Mouse (Mus musculus): ENCODE results near the gene Veph1. TPM values are rescaled to one million over a fixed set of nuclear protein-coding genes. Genes with fewer than 3 reads are reported as not detected.

The Veph1 gene
- polyA plus RNA-seq, 2 experiments: 0.85 to 2.3 TPM

- Histone ChIP-seq H3K4me1 (ENCODE audit: control insufficient read depth, insufficient read depth, low read length) (peaks cover 19% of the 10 kb centered on the region), H3K9me3 (ENCODE audit: control insufficient read depth, low read length) (no peaks in the 10 kb centered on the region), H3K27me3 (ENCODE audit: control insufficient read depth, insufficient read depth, low read length) (no peaks in the 10 kb centered on the region), H3K36me3 (ENCODE audit: control insufficient read depth, insufficient read depth, low read length) (no peaks in the 10 kb centered on the region), H3K4me2 (replicated peaks; ENCODE audit: low read depth, low read length, severe bottlenecking) (no peak overlapping the region), H3K9ac (ENCODE audit: low read depth, low read length, severe bottlenecking) (no peak overlapping the region), H3K27ac (replicated peaks; ENCODE audit: low read depth, low read length) (no peak overlapping the region), H3K4me3 (replicated peaks; ENCODE audit: low read length) (no peak overlapping the region)
- no peak for DNase-seq (ENCODE audit: low spot score)
- no peak for ATAC-seq (ENCODE audit: low FRiP score, low read depth)
- 57% methylated on average over 6 of the region's 6 CpGs for WGBS
- TF ChIP-seq POLR2A (IDR thresholded peaks at IDR 0.05; ENCODE audit: borderline replicate concordance, extremely low read depth, insufficient read depth, insufficient read length): no peak
These were observed 217.6 kb downstream of the Veph1 start for GRCm38 (mm10) chr3:66078898-66079537.

DNA sequence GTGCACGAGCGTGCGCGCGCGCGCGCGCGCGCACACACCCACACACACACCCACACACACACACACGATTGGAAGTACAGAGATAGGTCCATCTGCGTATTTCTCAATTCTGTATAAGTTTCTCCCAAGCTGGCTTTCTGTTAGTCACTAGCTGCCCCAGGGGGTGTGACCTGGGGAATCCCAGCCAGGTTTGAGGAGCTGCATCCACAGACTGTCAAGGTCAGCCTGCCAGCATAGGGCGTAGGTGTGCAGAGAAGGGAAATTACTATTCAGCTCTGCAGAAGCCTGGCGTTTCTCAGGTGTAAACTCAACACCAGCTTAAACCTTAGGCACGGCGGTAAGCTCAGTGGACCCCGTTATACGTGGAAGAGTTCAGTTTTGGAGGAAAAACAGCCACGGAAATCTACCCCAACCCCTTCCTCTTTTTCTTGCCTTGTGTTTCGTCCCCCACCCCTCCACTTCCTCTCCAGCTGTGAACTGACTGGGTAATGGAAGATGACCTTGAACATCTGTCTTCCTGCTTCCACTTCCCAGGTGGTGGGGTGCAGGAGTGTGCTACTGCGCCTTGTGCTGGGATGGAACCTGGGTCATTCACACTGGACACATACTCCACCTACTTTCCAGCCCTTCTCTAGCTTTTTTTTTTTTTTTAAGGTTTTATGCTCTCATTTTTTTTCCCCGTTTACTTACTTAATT lies 218.5 kb downstream of the Veph1 start:
- 80% methylated on average over 23 of the region's 23 CpGs for WGBS
- no peaks in the 10 kb centered on the region for H3K27me3 ChIP-seq (ENCODE audit: control insufficient read depth, insufficient read depth, low read length)
- ATAC-seq (ENCODE audit: low FRiP score, low read depth): no peak
- no peak overlapping the region for H3K27ac ChIP-seq (replicated peaks; ENCODE audit: low read depth, low read length)
- H3K9me3 ChIP-seq (ENCODE audit: control insufficient read depth, low read length): no peaks in the 10 kb centered on the region
- peaks cover 14% of the 10 kb centered on the region for H3K4me1 ChIP-seq (ENCODE audit: control insufficient read depth, insufficient read depth, low read length)
- no peak for TF ChIP-seq POLR2A (IDR thresholded peaks at IDR 0.05; ENCODE audit: borderline replicate concordance, extremely low read depth, insufficient read depth, insufficient read length)
- H3K36me3 ChIP-seq (ENCODE audit: control insufficient read depth, insufficient read depth, low read length): no peaks in the 10 kb centered on the region
- no peak overlapping the region for H3K9ac ChIP-seq (ENCODE audit: low read depth, low read length, severe bottlenecking)
- DNase-seq (ENCODE audit: low spot score): no peak
- no peak overlapping the region for H3K4me3 ChIP-seq (replicated peaks; ENCODE audit: low read length)
- H3K4me2 ChIP-seq (replicated peaks; ENCODE audit: low read depth, low read length, severe bottlenecking): no peak overlapping the region

DNA sequence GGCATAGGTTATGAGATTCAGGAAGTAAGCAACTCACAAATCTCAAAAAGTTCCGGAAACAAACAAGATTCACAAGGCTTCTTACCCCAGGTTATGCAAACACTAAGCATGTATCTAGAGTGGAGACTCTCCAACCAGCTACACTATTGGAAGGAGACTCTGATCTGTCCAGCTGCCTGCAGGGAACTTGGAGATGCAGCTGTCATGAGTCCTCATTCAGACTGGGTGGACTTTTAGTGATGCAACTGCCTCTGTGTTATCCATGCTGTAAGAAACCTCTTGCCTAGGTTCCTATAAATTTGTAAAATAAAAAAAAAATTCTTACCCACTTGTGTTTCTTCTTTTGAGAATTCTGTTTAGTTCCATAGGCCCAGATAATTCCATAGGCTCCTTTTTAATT lies 226.4 kb downstream of the Veph1 start:
- Histone ChIP-seq H3K9ac (ENCODE audit: low read depth, low read length, severe bottlenecking) (no peak overlapping the region), H3K4me3 (replicated peaks; ENCODE audit: low read length) (no peak overlapping the region), H3K36me3 (ENCODE audit: control insufficient read depth, insufficient read depth, low read length) (no peaks in the 10 kb centered on the region), H3K9me3 (ENCODE audit: control insufficient read depth, low read length) (no peaks in the 10 kb centered on the region), H3K27me3 (ENCODE audit: control insufficient read depth, insufficient read depth, low read length) (no peaks in the 10 kb centered on the region), H3K4me2 (replicated peaks; ENCODE audit: low read depth, low read length, severe bottlenecking) (no peak overlapping the region), H3K27ac (replicated peaks; ENCODE audit: low read depth, low read length) (no peak overlapping the region), H3K4me1 (ENCODE audit: control insufficient read depth, insufficient read depth, low read length) (no peaks in the 10 kb centered on the region)
- DNase-seq (ENCODE audit: low spot score) (no peak), ATAC-seq (ENCODE audit: low FRiP score, low read depth) (no peak)
- 100% methylated on average over 1 of the region's 1 CpGs for WGBS
- TF ChIP-seq POLR2A (IDR thresholded peaks at IDR 0.05; ENCODE audit: borderline replicate concordance, extremely low read depth, insufficient read depth, insufficient read length): no peak

GRCm38 (mm10) chr3:66063881-66064280 lies 232.8 kb downstream of the Veph1 start:
- no peaks in the 10 kb centered on the region for H3K9me3 ChIP-seq (ENCODE audit: control insufficient read depth, low read length)
- no peaks in the 10 kb centered on the region for H3K36me3 ChIP-seq (ENCODE audit: control insufficient read depth, insufficient read depth, low read length)
- ATAC-seq (ENCODE audit: low FRiP score, low read depth) (no peak), DNase-seq (ENCODE audit: low spot score) (no peak)
- H3K27me3 ChIP-seq (ENCODE audit: control insufficient read depth, insufficient read depth, low read length): no peaks in the 10 kb centered on the region
- peaks cover 12% of the 10 kb centered on the region for H3K4me1 ChIP-seq (ENCODE audit: control insufficient read depth, insufficient read depth, low read length)
- no peak overlapping the region for H3K27ac ChIP-seq (replicated peaks; ENCODE audit: low read depth, low read length)
- no peak overlapping the region for H3K9ac ChIP-seq (ENCODE audit: low read depth, low read length, severe bottlenecking)
- no peak overlapping the region for H3K4me2 ChIP-seq (replicated peaks; ENCODE audit: low read depth, low read length, severe bottlenecking)
- no peak for TF ChIP-seq POLR2A (IDR thresholded peaks at IDR 0.05; ENCODE audit: borderline replicate concordance, extremely low read depth, insufficient read depth, insufficient read length)
- no peak overlapping the region for H3K4me3 ChIP-seq (replicated peaks; ENCODE audit: low read length)
- WGBS: 43% methylated on average over 6 of the region's 6 CpGs

GRCm38 (mm10) chr3:66056912-66057311 lies 239.7 kb downstream of the Veph1 start:
- no peak for ATAC-seq (ENCODE audit: low FRiP score, low read depth)
- Histone ChIP-seq H3K4me1 (ENCODE audit: control insufficient read depth, insufficient read depth, low read length) (peaks cover 17% of the 10 kb centered on the region), H3K9ac (ENCODE audit: low read depth, low read length, severe bottlenecking) (no peak overlapping the region), H3K27me3 (ENCODE audit: control insufficient read depth, insufficient read depth, low read length) (no peaks in the 10 kb centered on the region), H3K27ac (replicated peaks; ENCODE audit: low read depth, low read length) (no peak overlapping the region), H3K4me3 (replicated peaks; ENCODE audit: low read length) (no peak overlapping the region), H3K9me3 (ENCODE audit: control insufficient read depth, low read length) (no peaks in the 10 kb centered on the region), H3K36me3 (ENCODE audit: control insufficient read depth, insufficient read depth, low read length) (no peaks in the 10 kb centered on the region), H3K4me2 (replicated peaks; ENCODE audit: low read depth, low read length, severe bottlenecking) (no peak overlapping the region)
- no peak for DNase-seq (ENCODE audit: low spot score)
- WGBS: 93% methylated on average over 16 of the region's 16 CpGs
- no peak for TF ChIP-seq POLR2A (IDR thresholded peaks at IDR 0.05; ENCODE audit: borderline replicate concordance, extremely low read depth, insufficient read depth, insufficient read length)

Measured in limb, embryonic 14.5 days (tissue).